In genomic region chr13:56698391-56698790, GRCm38 (mm10) we compare ENCODE assay signal across 8 mouse cellular contexts. TPM values are rescaled to one million over a fixed set of nuclear protein-coding genes. Genes with fewer than 3 reads are reported as not detected.
A peak's percentile ranks its signal among the peaks of the same experiment; 100 is the strongest.
DNase-seq lines count a peak whose midpoint lies in the region; ATAC-seq and TF ChIP-seq lines count a peak whose summit lies in the region.

No protein-coding gene starts in this region.

- no peak for TF ChIP-seq CTCF in lung, adult 2 months (IDR thresholded peaks at IDR 0.05; ENCODE audit: insufficient read depth, low read length)

- peaks cover 36% of the 10 kb centered on the region for H3K4me1 ChIP-seq in lung, embryonic 15.5 days
- H3K4me1 ChIP-seq in lung, adult 2 months (ENCODE audit: control insufficient read depth, insufficient read depth, low read length) = no peaks in the 10 kb centered on the region
- H3K4me1 ChIP-seq in embryonic facial prominence, embryonic 10.5 days = peaks cover 50% of the 10 kb centered on the region
- H3K4me1 ChIP-seq in hindbrain, embryonic 15.5 days (replicated peaks) = peaks cover 30% of the 10 kb centered on the region
- H3K4me1 ChIP-seq in limb, embryonic 10.5 days = peaks cover 51% of the 10 kb centered on the region

- WGBS in lung, embryonic 15.5 days = 20% methylated on average over 9 of the region's 9 CpGs
- whole genome bisulfite sequencing in lung, adult 2 months = 32% methylated on average over 9 of the region's 9 CpGs
- 32% methylated on average over 9 of the region's 9 CpGs for WGBS in embryonic facial prominence, embryonic 10.5 days
- WGBS in hindbrain, embryonic 15.5 days = 14% methylated on average over 9 of the region's 9 CpGs
- WGBS in limb, embryonic 10.5 days = 12% methylated on average over 9 of the region's 9 CpGs

- H3K27ac ChIP-seq in lung, embryonic 15.5 days = peak overlapping the region; percentile 62
- H3K27ac ChIP-seq in embryonic facial prominence, embryonic 10.5 days (replicated peaks) = peak overlapping the region; percentile 80
- peak overlapping the region; percentile 76 for H3K27ac ChIP-seq in hindbrain, embryonic 15.5 days (replicated peaks)
- H3K27ac ChIP-seq in limb, embryonic 10.5 days = peak overlapping the region; percentile 74

- peak overlapping the region; percentile 23 for H3K4me2 ChIP-seq in lung, embryonic 15.5 days
- H3K4me2 ChIP-seq in hindbrain, embryonic 15.5 days = peak overlapping the region; percentile 22

- no peak for DNase-seq in lung, adult 2 months
- peak; percentile 59 for DNase-seq in embryonic facial prominence, embryonic 10.5 days (ENCODE audit: low spot score)
- no peak for DNase-seq in limb, embryonic 10.5 days (ENCODE audit: low spot score)
- peak; percentile 77 for DNase-seq in right cerebral cortex, postnatal 25 days
- no peak for DNase-seq in spleen, postnatal 4 days (ENCODE audit: low spot score in 2 of 2)

- no peak for TF ChIP-seq POLR2A in lung, adult 2 months (IDR thresholded peaks at IDR 0.05; ENCODE audit: borderline replicate concordance, extremely low read depth, low read depth, low read length)

- no peak overlapping the region for H3K4me3 ChIP-seq in lung, embryonic 15.5 days
- no peak overlapping the region for H3K4me3 ChIP-seq in lung, adult 2 months (replicated peaks; ENCODE audit: extremely low read depth, low read depth, low read length)
- no peak overlapping the region; the same call in 1 of the 2 replicates for H3K4me3 ChIP-seq in embryonic facial prominence, embryonic 10.5 days
- no peak overlapping the region for H3K4me3 ChIP-seq in hindbrain, embryonic 15.5 days
- H3K4me3 ChIP-seq in limb, embryonic 10.5 days = no peak overlapping the region

- no peaks in the 10 kb centered on the region for H3K27me3 ChIP-seq in lung, embryonic 15.5 days
- no peaks in the 10 kb centered on the region for H3K27me3 ChIP-seq in embryonic facial prominence, embryonic 10.5 days (replicated peaks; ENCODE audit: low read depth, poor library complexity, severe bottlenecking)
- H3K27me3 ChIP-seq in hindbrain, embryonic 15.5 days = no peaks in the 10 kb centered on the region
- no peaks in the 10 kb centered on the region for H3K27me3 ChIP-seq in limb, embryonic 10.5 days (ENCODE audit: low read depth, poor library complexity, severe bottlenecking)

- no peak for ATAC-seq in lung, embryonic 15.5 days (ENCODE audit: borderline replicate concordance, extremely low read depth, low FRiP score, low TSS enrichment)
- 0 out of 2 replicates have a peak, but pooled peaks have one; percentile 24 for ATAC-seq in hindbrain, embryonic 15.5 days (ENCODE audit: low FRiP score, low read depth)
- no peak for ATAC-seq in megakaryocyte-erythroid progenitor cell, adult 5-6 weeks (replicated peaks; ENCODE audit: low FRiP score, low TSS enrichment, poor library complexity, severe bottlenecking)

- H3K36me3 ChIP-seq in lung, embryonic 15.5 days = no peaks in the 10 kb centered on the region
- no peaks in the 10 kb centered on the region for H3K36me3 ChIP-seq in embryonic facial prominence, embryonic 10.5 days (replicated peaks)
- H3K36me3 ChIP-seq in hindbrain, embryonic 15.5 days = no peaks in the 10 kb centered on the region
- no peaks in the 10 kb centered on the region for H3K36me3 ChIP-seq in limb, embryonic 10.5 days

- no peaks in the 10 kb centered on the region for H3K9me3 ChIP-seq in lung, embryonic 15.5 days
- 0 out of 2 replicates have a peak, but pooled peaks cover 3% of the 10 kb centered on the region for H3K9me3 ChIP-seq in embryonic facial prominence, embryonic 10.5 days
- H3K9me3 ChIP-seq in hindbrain, embryonic 15.5 days = no peaks in the 10 kb centered on the region
- H3K9me3 ChIP-seq in limb, embryonic 10.5 days (replicated peaks) = no peaks in the 10 kb centered on the region

- no peak overlapping the region for H3K9ac ChIP-seq in lung, embryonic 15.5 days
- peak overlapping the region; percentile 23; the same call in 1 of the 2 replicates for H3K9ac ChIP-seq in hindbrain, embryonic 15.5 days

RNA-seq across cellular contexts. Expression of gene Smad5, which starts 4.4 kb away (rescaled TPM):
- polyA plus RNA-seq in lung, embryonic 15.5 days (2015; fragmentation: Nextera tagmentation; extraction: Ambion mirVana) = 34.1 and 34.7 TPM in 2 replicates
- polyA plus RNA-seq in lung, adult 2 months (2012; rRNA removed) = 20.3 and 27.1 TPM in 2 replicates
- 41.7 and 44.3 TPM in 2 replicates for polyA plus RNA-seq in embryonic facial prominence, embryonic 10.5 days (2016; fragmentation: Nextera tagmentation; extraction: Ambion mirVana)
- 20.2 and 20.8 TPM in 2 replicates for polyA plus RNA-seq in hindbrain, embryonic 15.5 days (2015; fragmentation: Nextera tagmentation; extraction: Ambion mirVana)
- 42.1 and 52.3 TPM in 2 replicates for polyA plus RNA-seq in limb, embryonic 10.5 days (2016; fragmentation: Nextera tagmentation; extraction: Ambion mirVana)
- total RNA-seq in megakaryocyte-erythroid progenitor cell, adult 5-6 weeks (2014; fragmentation: Nextera tagmentation) = 27.7 and 28.8 TPM in 2 replicates
- total RNA-seq in megakaryocyte-erythroid progenitor cell, adult 5-6 weeks (2017) = 22.7 and 23.9 TPM in 2 replicates

RNA-seq across cellular contexts. Expression of gene Gm45623, which starts 55.2 kb away (rescaled TPM):
- polyA plus RNA-seq in lung, embryonic 15.5 days (2015; fragmentation: Nextera tagmentation; extraction: Ambion mirVana) = 3.5 and 4.8 TPM in 2 replicates
- 0.07 and 0.12 TPM in 2 replicates for polyA plus RNA-seq in lung, adult 2 months (2012; rRNA removed)
- polyA plus RNA-seq in embryonic facial prominence, embryonic 10.5 days (2016; fragmentation: Nextera tagmentation; extraction: Ambion mirVana) = 0.24 and 0.26 TPM in 2 replicates
- 2.4 and 3.2 TPM in 2 replicates for polyA plus RNA-seq in hindbrain, embryonic 15.5 days (2015; fragmentation: Nextera tagmentation; extraction: Ambion mirVana)
- not detected in 2 replicates for polyA plus RNA-seq in limb, embryonic 10.5 days (2016; fragmentation: Nextera tagmentation; extraction: Ambion mirVana)
- total RNA-seq in megakaryocyte-erythroid progenitor cell, adult 5-6 weeks (2014; fragmentation: Nextera tagmentation) = not detected in 2 replicates
- total RNA-seq in megakaryocyte-erythroid progenitor cell, adult 5-6 weeks (2017) = not detected in 2 replicates

Comparison
In these comparisons a context has a peak if more than half of its experiments do, and no peak if none do; other contexts are left out.
1. DNase-seq: peak in embryonic facial prominence, embryonic 10.5 days (single experiment) and right cerebral cortex, postnatal 25 days (single experiment); none in lung, adult 2 months (single experiment), limb, embryonic 10.5 days (single experiment) and spleen, postnatal 4 days (0 of 2).
2. Peak in every context shown above with its lines, with median percentiles within 50 percentile points of each other: H3K27ac ChIP-seq.